Mouse (Mus musculus) cerebellum, adult 2 months (tissue): ENCODE measurements around the gene Treh.

Experiments
- CTCF ChIP-seq: fragments of 200-500 bp; IDR thresholded peaks from 2 replicates; pipeline ENCODE4 v1.5.1; 2011; ENCODE audit warnings: low read depth, mild to moderate bottlenecking, control low read depth, low read length, moderate library complexity, borderline replicate concordance; ENCODE audit not compliant: insufficient read depth
- POLR2A ChIP-seq: fragments of 200-500 bp; IDR thresholded peaks from 2 replicates; pipeline ENCODE4 v1.6.1; 2011; ENCODE audit warnings: low read length, control low read depth, borderline replicate concordance; ENCODE audit not compliant: insufficient read depth

DNA sequence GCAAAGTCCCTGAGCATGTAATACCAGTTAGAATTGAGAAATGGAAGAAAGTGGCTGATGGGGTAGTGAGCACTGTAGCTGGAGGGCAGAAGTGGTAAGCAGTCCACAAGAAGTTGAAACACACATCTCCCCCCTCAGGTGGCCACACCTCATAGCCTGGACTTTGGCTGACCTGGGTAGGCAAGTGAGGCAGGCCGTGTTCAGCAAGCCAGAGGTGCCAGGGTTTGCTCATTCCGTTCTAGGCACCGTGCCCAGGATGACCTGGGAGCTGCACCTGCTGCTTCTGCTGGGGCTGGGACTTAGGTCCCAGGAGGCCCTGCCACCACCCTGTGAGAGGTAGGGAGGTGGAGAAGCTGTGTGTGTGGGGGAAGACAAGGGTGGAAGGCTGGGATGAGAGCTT is at the start of gene Treh:
- TF ChIP-seq CTCF = no peak
- TF ChIP-seq POLR2A = no peak
